Mouse (Mus musculus) midbrain, embryonic 11.5 days (tissue): ENCODE measurements around the gene Cyb5r4. TPM values are rescaled to one million over a fixed set of nuclear protein-coding genes. Genes with fewer than 3 reads are reported as not detected.

Experiments
- ATAC-seq: fragments of 200-750 bp; cut with Nextera tagmentation; 2 replicates; pipeline ENCODE4 v1.8.0; 2017; ENCODE audit warnings: moderate TSS enrichment, moderate library complexity; ENCODE audit not compliant: low FRiP score
- DNase-seq: peaks from one replicate; pipeline ENCODE4 v3.0.0; 2015; ENCODE audit warnings: low spot score; ENCODE audit errors: missing footprints
- H3K27ac ChIP-seq: fragments of 300-500 bp; sonication (generic); 2 replicates; pipeline ENCODE4 v1.5.1; 2014; ENCODE audit warnings: low read depth, low read length
- H3K27me3 ChIP-seq: fragments of 300-500 bp; sonication (generic); 2 replicates; pipeline ENCODE4 v1.6.1; 2014; ENCODE audit warnings: mild to moderate bottlenecking, low read length, moderate library complexity, mixed read lengths; ENCODE audit not compliant: control insufficient read depth, insufficient read depth
- H3K36me3 ChIP-seq: fragments of 300-500 bp; sonication (generic); 2 replicates; pipeline ENCODE4 v1.6.1; 2014; ENCODE audit warnings: mild to moderate bottlenecking, low read length, moderate library complexity, mixed read lengths; ENCODE audit not compliant: control insufficient read depth, insufficient read depth
- H3K4me1 ChIP-seq: fragments of 300-500 bp; sonication (generic); 2 replicates; pipeline ENCODE4 v1.6.1; 2014; ENCODE audit warnings: low read length; ENCODE audit not compliant: control insufficient read depth, insufficient read depth
- H3K4me2 ChIP-seq: fragments of 300-500 bp; sonication (generic); 2 replicates; pipeline ENCODE4 v1.6.1; 2014; ENCODE audit warnings: mild to moderate bottlenecking, moderate library complexity
- H3K4me3 ChIP-seq: fragments of 300-500 bp; sonication (generic); 2 replicates; pipeline ENCODE4 v1.5.1; 2014; ENCODE audit warnings: low read depth, low read length
- H3K9ac ChIP-seq: fragments of 300-500 bp; sonication (generic); 2 replicates; pipeline ENCODE4 v1.6.1; 2014; ENCODE audit warnings: low read length
- H3K9me3 ChIP-seq: fragments of 300-500 bp; sonication (generic); 2 replicates; pipeline ENCODE4 v1.6.1; 2016; ENCODE audit warnings: low read length; ENCODE audit not compliant: control insufficient read depth
- WGBS: fragments of 180-500 bp; shearing (Covaris S2); extraction: QIAGEN DNeasy Blood & Tissue Kit; methylation state at CpG from one replicate; pipeline ENCODE4 v1.1.7; 2014; 5-methylcytosine and 5-hydroxymethylcytosine counted together
- polyA plus RNA-seq: library from polyadenylated mRNA; unstranded; fragments of >200 nt; fragmentation: Nextera tagmentation; extraction: Ambion mirVana; gene quantifications from 2 replicates; pipeline ENCODE4 v1.2.1, GENCODE M21; 2014

The Cyb5r4 gene
- polyA plus RNA-seq, 1 experiment from 2014 or later = 126 TPM

DNA sequence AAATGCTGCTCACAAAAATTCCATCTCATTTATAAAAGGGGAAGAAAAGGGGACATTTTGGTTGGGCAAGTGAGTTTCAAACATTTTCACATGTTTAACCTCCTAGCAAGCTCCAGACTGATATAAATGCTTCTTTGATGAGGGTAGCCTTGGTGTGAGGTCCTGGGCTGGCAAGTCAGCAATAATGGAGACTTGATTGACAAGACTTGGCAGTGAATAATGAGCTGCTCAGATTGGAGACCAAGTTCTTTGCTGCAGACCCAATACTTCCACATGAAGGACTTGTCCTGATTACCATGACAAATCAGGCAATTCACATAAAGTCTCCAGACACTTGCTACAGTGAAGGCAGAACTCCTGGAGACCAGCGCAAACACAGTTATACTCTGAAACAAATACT, 12.9 kb upstream of the Cyb5r4 start:
- no peaks in the 10 kb centered on the region for H3K4me1 ChIP-seq
- H3K4me3 ChIP-seq = no peak overlapping the region
- no peak overlapping the region for H3K4me2 ChIP-seq
- H3K9ac ChIP-seq = no peak overlapping the region
- H3K27ac ChIP-seq = no peak overlapping the region
- no peaks in the 10 kb centered on the region for H3K9me3 ChIP-seq
- H3K27me3 ChIP-seq = no peaks in the 10 kb centered on the region; the same call in 1 of the 2 replicates
- no peaks in the 10 kb centered on the region for H3K36me3 ChIP-seq
- WGBS = 88% methylated on average over 1 of the region's 1 CpGs
- DNase-seq (no peak), ATAC-seq (no peak)

DNA sequence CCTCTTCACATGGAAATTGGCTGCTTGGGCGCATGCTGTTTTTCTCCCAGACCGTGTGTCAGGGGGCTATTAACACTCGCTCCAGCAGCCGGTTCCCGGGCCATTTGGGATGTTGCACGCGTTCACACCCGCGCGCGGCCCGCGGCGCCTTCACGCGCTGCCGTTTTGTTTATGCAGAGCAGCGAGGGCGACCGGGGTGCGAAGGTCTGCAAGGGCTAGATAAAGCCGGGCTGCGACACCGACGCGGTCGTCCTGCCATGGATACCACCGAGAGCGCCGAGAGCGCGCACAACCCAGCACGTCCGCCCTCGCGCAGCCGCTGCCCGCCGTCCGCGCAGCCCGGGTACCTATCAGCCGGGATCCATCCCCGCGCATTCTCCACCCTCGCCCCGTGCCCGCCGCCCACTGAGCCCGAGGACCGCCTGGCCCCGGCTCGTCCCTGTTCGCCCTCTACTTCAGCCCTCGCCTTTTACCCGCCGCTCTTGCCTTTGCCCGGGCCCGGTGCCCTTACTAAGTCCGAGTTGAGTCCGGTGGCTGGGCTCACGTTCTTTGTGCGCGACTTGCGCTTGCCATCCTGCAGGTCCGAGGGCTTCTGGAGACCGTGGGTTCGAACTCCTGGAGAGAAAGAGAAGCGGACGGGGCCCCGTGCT, 6.4 kb upstream of the Cyb5r4 start, which contains the start of gene Ripply2:
Ripply2 (plus strand) TSS at position 250 of the 650 bp plus-strand sequence.
- Histone ChIP-seq H3K4me2 (peak within 1 kb of the TSS; percentile 89), H3K4me3 (peak within 1 kb of the TSS; percentile 52), H3K27me3 (peaks cover 16% of the 10 kb centered on the region), H3K4me1 (no peaks in the 10 kb centered on the region; the same call in 1 of the 2 replicates), H3K9ac (peak within 1 kb of the TSS; percentile 67), H3K9me3 (no peaks in the 10 kb centered on the region), H3K36me3 (no peaks in the 10 kb centered on the region), H3K27ac (no peak within 1 kb of the TSS)
- ATAC-seq (peak; percentile 87), DNase-seq (peak; percentile 95)
- under 1% methylated on average over 71 of the region's 71 CpGs for WGBS

DNA sequence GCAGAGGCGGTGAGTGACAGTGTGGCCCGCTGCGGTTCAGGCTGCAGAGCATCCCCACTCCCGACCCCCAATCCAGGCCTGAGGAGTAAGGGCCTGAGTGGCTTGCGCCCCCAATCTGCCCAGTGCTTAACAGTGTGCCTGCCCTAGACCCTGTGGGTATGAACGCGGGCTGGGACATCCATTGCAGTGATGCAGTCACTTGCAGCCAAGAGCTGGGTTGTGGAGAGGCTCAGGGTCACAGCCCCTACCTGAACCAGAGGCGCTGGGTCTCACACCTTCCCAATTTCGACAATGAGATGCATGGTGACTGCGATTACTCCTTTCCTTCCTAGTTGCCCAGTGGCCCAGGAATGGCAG, 5.9 kb upstream of the Cyb5r4 start:
- 5% methylated on average over 10 of the region's 10 CpGs for WGBS
- Histone ChIP-seq H3K36me3 (no peaks in the 10 kb centered on the region), H3K9me3 (no peaks in the 10 kb centered on the region), H3K4me2 (peak overlapping the region; percentile 89), H3K4me3 (peak overlapping the region; percentile 52), H3K27ac (no peak overlapping the region), H3K9ac (peak overlapping the region; percentile 67), H3K27me3 (peaks cover 16% of the 10 kb centered on the region), H3K4me1 (no peaks in the 10 kb centered on the region; the same call in 1 of the 2 replicates)
- ATAC-seq (peak; percentile 84), DNase-seq (no peak)

GRCm38 (mm10) chr9:87025764-87026163, 4.0 kb downstream of the Cyb5r4 start:
- no peak overlapping the region for H3K4me3 ChIP-seq
- no peak for DNase-seq

DNA sequence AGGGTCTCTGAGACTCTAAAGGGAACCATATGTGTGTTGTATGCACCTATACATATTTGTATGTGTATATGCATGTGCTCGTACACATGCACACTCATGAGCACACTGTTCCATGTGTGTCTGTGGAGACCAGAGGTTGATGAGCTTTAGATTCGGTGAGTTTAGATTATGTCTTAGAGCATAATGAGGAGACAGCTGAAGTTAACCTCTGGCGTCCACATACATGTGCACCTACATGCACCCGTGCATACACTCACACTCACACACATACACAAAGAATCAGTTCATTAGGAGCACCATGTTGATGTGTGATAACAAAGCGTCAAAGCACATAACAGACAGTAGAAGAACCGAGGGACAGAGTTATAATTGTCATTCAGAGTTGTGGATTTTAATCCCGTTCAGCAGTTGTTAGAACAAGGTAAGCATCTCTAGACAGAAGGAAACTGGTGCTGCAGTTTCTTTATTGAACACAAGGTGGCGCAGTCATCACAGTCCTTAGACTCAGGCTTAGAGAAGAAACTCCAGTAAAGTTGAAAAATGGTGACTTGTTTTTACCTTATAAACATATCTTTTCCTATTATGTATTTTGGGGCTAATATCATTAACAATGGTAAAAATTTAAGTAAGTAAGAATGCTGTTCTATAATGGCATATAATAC, 5.7 kb downstream of the Cyb5r4 start:
- DNase-seq (peak; percentile 98), ATAC-seq (peak; percentile 71; the same call in 1 of the 2 replicates)
- Histone ChIP-seq H3K9me3 (no peaks in the 10 kb centered on the region), H3K4me2 (no peak overlapping the region), H3K27ac (no peak overlapping the region), H3K36me3 (peaks cover 3% of the 10 kb centered on the region; the same call in 1 of the 2 replicates), H3K4me1 (peaks cover 9% of the 10 kb centered on the region), H3K9ac (no peak overlapping the region), H3K27me3 (no peaks in the 10 kb centered on the region), H3K4me3 (no peak overlapping the region)
- WGBS = 46% methylated on average over 8 of the region's 8 CpGs

More at GRCm38 (mm10) chr9:87025764-87026163, 4.0 kb downstream of the Cyb5r4 start:
- Histone ChIP-seq H3K36me3 (peaks cover 3% of the 10 kb centered on the region; the same call in 1 of the 2 replicates), H3K9me3 (no peaks in the 10 kb centered on the region), H3K27ac (no peak overlapping the region), H3K4me1 (peaks cover 12% of the 10 kb centered on the region), H3K9ac (no peak overlapping the region), H3K4me2 (no peak overlapping the region), H3K27me3 (no peaks in the 10 kb centered on the region)
- ATAC-seq = no peak
- WGBS = 73% methylated on average over 6 of the region's 6 CpGs

- ATAC-seq (no peak), DNase-seq (no peak)
- Histone ChIP-seq H3K36me3 (peaks cover 3% of the 10 kb centered on the region; the same call in 1 of the 2 replicates), H3K27ac (no peak overlapping the region), H3K9ac (no peak overlapping the region), H3K9me3 (no peaks in the 10 kb centered on the region), H3K4me1 (no peaks in the 10 kb centered on the region), H3K27me3 (no peaks in the 10 kb centered on the region), H3K4me2 (no peak overlapping the region), H3K4me3 (no peak overlapping the region)
- WGBS = 91% methylated on average over 4 of the region's 4 CpGs
Measured at GRCm38 (mm10) chr9:87032196-87032595, 10.4 kb downstream of the Cyb5r4 start.

- Histone ChIP-seq H3K27ac (no peak overlapping the region), H3K36me3 (no peaks in the 10 kb centered on the region), H3K4me1 (no peaks in the 10 kb centered on the region), H3K4me3 (no peak overlapping the region), H3K9ac (no peak overlapping the region), H3K4me2 (no peak overlapping the region), H3K27me3 (no peaks in the 10 kb centered on the region), H3K9me3 (no peaks in the 10 kb centered on the region)
- WGBS = 76% methylated on average over 2 of the region's 2 CpGs
- no peak for DNase-seq
- ATAC-seq = no peak
Measured at GRCm38 (mm10) chr9:87034831-87035580, 13.2 kb downstream of the Cyb5r4 start.

DNA sequence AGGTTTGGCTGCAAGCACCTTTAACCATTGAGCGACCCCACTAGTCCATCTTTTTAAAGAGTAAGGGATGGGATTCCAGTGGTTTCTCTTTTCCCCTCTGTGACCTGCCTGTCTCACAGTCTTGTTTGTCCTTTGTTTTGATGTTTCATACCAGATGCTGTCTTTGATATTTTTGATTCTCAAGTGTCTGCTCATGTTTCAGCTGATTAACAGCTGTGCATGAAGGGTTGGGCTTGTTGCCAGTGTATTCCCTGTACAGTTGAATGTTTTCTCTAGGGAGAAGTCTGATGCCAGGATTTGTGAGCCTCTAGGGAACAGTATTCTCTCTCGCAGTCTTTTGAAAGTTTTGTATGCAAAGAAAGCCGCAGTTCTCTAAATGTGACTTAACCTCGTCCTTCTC, 27.6 kb downstream of the Cyb5r4 start:
- Histone ChIP-seq H3K27me3 (no peaks in the 10 kb centered on the region), H3K27ac (no peak overlapping the region), H3K4me3 (no peak overlapping the region), H3K4me2 (no peak overlapping the region), H3K9ac (no peak overlapping the region), H3K36me3 (0 out of 2 replicates have a peak, but pooled peaks cover 2% of the 10 kb centered on the region), H3K4me1 (no peaks in the 10 kb centered on the region), H3K9me3 (no peaks in the 10 kb centered on the region)
- ATAC-seq (no peak), DNase-seq (no peak)
- 73% methylated on average over 4 of the region's 4 CpGs for WGBS
